Mouse (Mus musculus) kidney, embryonic 14.5 days (tissue): ENCODE data around the gene Tmem129. TPM values are rescaled to one million over a fixed set of nuclear protein-coding genes. Genes with fewer than 3 reads are reported as not detected.
A peak's percentile ranks its signal among the peaks of the same experiment; 100 is the strongest.

Source experiments
- ATAC-seq: fragments of 200-750 bp; cut with Nextera tagmentation; 2 replicates; pipeline ENCODE4 v1.8.0; 2017; ENCODE audit warnings: moderate number of reproducible peaks, mild to moderate bottlenecking, moderate TSS enrichment, moderate library complexity; ENCODE audit not compliant: low FRiP score, low TSS enrichment
- H3K27ac ChIP-seq: fragments of 300-500 bp; sonication (generic); 2 replicates; pipeline ENCODE4 v1.5.1; 2014; ENCODE audit warnings: low read depth, mild to moderate bottlenecking, low read length, moderate library complexity, mixed read lengths
- H3K27me3 ChIP-seq: fragments of 300-500 bp; sonication (generic); 2 replicates; pipeline ENCODE4 v1.6.1; 2014; ENCODE audit warnings: mild to moderate bottlenecking, low read length; ENCODE audit not compliant: control insufficient read depth, insufficient read depth
- H3K36me3 ChIP-seq: fragments of 300-500 bp; sonication (generic); 2 replicates; pipeline ENCODE4 v1.6.1; 2014; ENCODE audit warnings: low read length, mixed read lengths; ENCODE audit not compliant: control insufficient read depth, insufficient read depth
- H3K4me1 ChIP-seq: fragments of 300-500 bp; sonication (generic); 2 replicates; pipeline ENCODE4 v1.6.1; 2014; ENCODE audit warnings: low read length, mixed read lengths; ENCODE audit not compliant: control insufficient read depth, insufficient read depth
- H3K4me2 ChIP-seq: fragments of 300-500 bp; sonication (generic); replicated peaks from 2 replicates; pipeline ENCODE4 v1.6.1; 2014; ENCODE audit warnings: low read depth, mild to moderate bottlenecking, low read length
- H3K4me3 ChIP-seq: fragments of 300-500 bp; sonication (generic); 2 replicates; pipeline ENCODE4 v1.5.1; 2014; ENCODE audit warnings: mild to moderate bottlenecking, low read length
- H3K9ac ChIP-seq: fragments of 300-500 bp; sonication (generic); 2 replicates; pipeline ENCODE4 v1.6.1; 2014; ENCODE audit warnings: low read depth, mild to moderate bottlenecking, low read length, moderate library complexity
- H3K9me3 ChIP-seq: fragments of 300-500 bp; sonication (generic); 2 replicates; pipeline ENCODE4 v1.6.1; 2016; ENCODE audit warnings: low read length; ENCODE audit not compliant: control insufficient read depth
- WGBS: fragments of 180-500 bp; shearing (Covaris S2); extraction: QIAGEN DNeasy Blood & Tissue Kit; methylation state at CpG from one replicate; pipeline ENCODE4 v1.1.7; 2014; 5-methylcytosine and 5-hydroxymethylcytosine counted together
- polyA plus RNA-seq: library from polyadenylated mRNA; unstranded; fragments of >200 nt; fragmentation: Nextera tagmentation; extraction: Ambion mirVana; gene quantifications from 2 replicates; pipeline ENCODE4 v1.2.1, GENCODE M21; 2014

Tmem129 gene
- polyA plus RNA-seq, 1 experiment from 2014 or later: 37.7 TPM

GRCm38 (mm10) chr5:33656739-33657138 lies 1.5 kb downstream of the Tmem129 start:
- Histone ChIP-seq H3K4me3 (peak overlapping the region; percentile 86), H3K36me3 (peaks cover 28% of the 10 kb centered on the region; the same call in 1 of the 2 replicates), H3K9me3 (no peaks in the 10 kb centered on the region), H3K27ac (no peak overlapping the region), H3K4me2 (peak overlapping the region; percentile 92), H3K27me3 (no peaks in the 10 kb centered on the region), H3K9ac (peak overlapping the region; percentile 77), H3K4me1 (peaks cover 15% of the 10 kb centered on the region)
- ATAC-seq: no peak
- WGBS: 21% methylated on average over 1 of the region's 1 CpGs

GRCm38 (mm10) chr5:33655251-33655840 lies 2.9 kb downstream of the Tmem129 start:
- Histone ChIP-seq H3K27me3 (no peaks in the 10 kb centered on the region), H3K4me1 (peaks cover 23% of the 10 kb centered on the region), H3K27ac (no peak overlapping the region), H3K4me3 (no peak overlapping the region), H3K9me3 (no peaks in the 10 kb centered on the region), H3K9ac (0 out of 2 replicates have a peak overlapping the region, but pooled peaks have one; percentile 4), H3K36me3 (peaks cover 16% of the 10 kb centered on the region; the same call in 1 of the 2 replicates), H3K4me2 (no peak overlapping the region)
- no peak for ATAC-seq
- 89% methylated on average over 10 of the region's 10 CpGs for WGBS

GRCm38 (mm10) chr5:33654424-33654823 lies 3.8 kb downstream of the Tmem129 start:
- Histone ChIP-seq H3K27me3 (no peaks in the 10 kb centered on the region), H3K36me3 (peaks cover 23% of the 10 kb centered on the region), H3K4me3 (no peak overlapping the region), H3K4me1 (peaks cover 29% of the 10 kb centered on the region), H3K9me3 (no peaks in the 10 kb centered on the region), H3K4me2 (no peak overlapping the region), H3K27ac (no peak overlapping the region), H3K9ac (no peak overlapping the region)
- WGBS: 94% methylated on average over 13 of the region's 13 CpGs
- ATAC-seq: no peak

- Histone ChIP-seq H3K9me3 (no peaks in the 10 kb centered on the region), H3K4me3 (peak overlapping the region; percentile 82; the same call in 1 of the 2 replicates), H3K4me2 (peak overlapping the region; percentile 70), H3K36me3 (peaks cover 38% of the 10 kb centered on the region), H3K27ac (no peak overlapping the region), H3K9ac (peak overlapping the region; percentile 8; the same call in 1 of the 2 replicates), H3K27me3 (no peaks in the 10 kb centered on the region), H3K4me1 (peaks cover 22% of the 10 kb centered on the region)
- WGBS: 1% methylated on average over 8 of the region's 9 CpGs
- ATAC-seq: no peak; the same call in 1 of the 2 replicates
Observed at GRCm38 (mm10) chr5:33652783-33653173, 5.4 kb downstream of the Tmem129 start.

- Histone ChIP-seq H3K4me1 (peaks cover 22% of the 10 kb centered on the region), H3K27me3 (no peaks in the 10 kb centered on the region), H3K36me3 (peaks cover 45% of the 10 kb centered on the region), H3K4me2 (peak within 1 kb of the TSS; percentile 70), H3K4me3 (peak within 1 kb of the TSS; percentile 82), H3K27ac (peak within 1 kb of the TSS; percentile 91), H3K9ac (peak within 1 kb of the TSS; percentile 89), H3K9me3 (no peaks in the 10 kb centered on the region)
- ATAC-seq: peak; percentile 96
- under 1% methylated on average over 82 of the region's 82 CpGs for WGBS
Observed at GRCm38 (mm10) chr5:33651921-33652782, 6.1 kb downstream of the Tmem129 start, which contains the start of gene Slbp. Slbp (minus strand) TSS chr5:33652574.

GRCm38 (mm10) chr5:33651541-33651920 lies 6.7 kb downstream of the Tmem129 start:
- WGBS: 1% methylated on average over 11 of the region's 11 CpGs
- peak overlapping the region; percentile 82 for H3K4me3 ChIP-seq
- no peak for ATAC-seq
- peaks cover 16% of the 10 kb centered on the region for H3K4me1 ChIP-seq
- no peaks in the 10 kb centered on the region for H3K27me3 ChIP-seq
- no peaks in the 10 kb centered on the region for H3K9me3 ChIP-seq
- peak overlapping the region; percentile 91 for H3K27ac ChIP-seq
- H3K36me3 ChIP-seq: peaks cover 51% of the 10 kb centered on the region
- peak overlapping the region; percentile 70 for H3K4me2 ChIP-seq
- H3K9ac ChIP-seq: peak overlapping the region; percentile 89

GRCm38 (mm10) chr5:33651017-33651416 lies 7.2 kb downstream of the Tmem129 start:
- H3K27me3 ChIP-seq: no peaks in the 10 kb centered on the region
- H3K4me3 ChIP-seq: peak overlapping the region; percentile 82
- ATAC-seq: no peak
- peak overlapping the region; percentile 89 for H3K9ac ChIP-seq
- H3K27ac ChIP-seq: no peak overlapping the region
- peak overlapping the region; percentile 70 for H3K4me2 ChIP-seq
- peaks cover 14% of the 10 kb centered on the region for H3K4me1 ChIP-seq
- WGBS: 9% methylated on average over 2 of the region's 2 CpGs
- no peaks in the 10 kb centered on the region for H3K9me3 ChIP-seq
- H3K36me3 ChIP-seq: peaks cover 56% of the 10 kb centered on the region

GRCm38 (mm10) chr5:33640652-33641051 lies 17.6 kb downstream of the Tmem129 start:
- Histone ChIP-seq H3K4me3 (no peak overlapping the region), H3K9me3 (no peaks in the 10 kb centered on the region), H3K4me1 (no peaks in the 10 kb centered on the region), H3K4me2 (no peak overlapping the region), H3K36me3 (peaks cover 74% of the 10 kb centered on the region), H3K27me3 (no peaks in the 10 kb centered on the region), H3K9ac (no peak overlapping the region), H3K27ac (no peak overlapping the region)
- 42% methylated on average over 3 of the region's 3 CpGs for whole genome bisulfite sequencing
- peak; percentile 52; the same call in 1 of the 2 replicates for ATAC-seq

- 70% methylated on average over 4 of the region's 4 CpGs for WGBS
- Histone ChIP-seq H3K36me3 (peaks cover 59% of the 10 kb centered on the region), H3K9ac (no peak overlapping the region), H3K27me3 (no peaks in the 10 kb centered on the region), H3K27ac (no peak overlapping the region), H3K4me3 (no peak overlapping the region), H3K4me1 (no peaks in the 10 kb centered on the region), H3K4me2 (no peak overlapping the region), H3K9me3 (no peaks in the 10 kb centered on the region)
- ATAC-seq: 0 out of 2 replicates have a peak, but pooled peaks have one; percentile 32
Observed at GRCm38 (mm10) chr5:33638826-33639225, 19.4 kb downstream of the Tmem129 start.
